Mouse (Mus musculus): ENCODE results near the gene Syngr4.

DNA sequence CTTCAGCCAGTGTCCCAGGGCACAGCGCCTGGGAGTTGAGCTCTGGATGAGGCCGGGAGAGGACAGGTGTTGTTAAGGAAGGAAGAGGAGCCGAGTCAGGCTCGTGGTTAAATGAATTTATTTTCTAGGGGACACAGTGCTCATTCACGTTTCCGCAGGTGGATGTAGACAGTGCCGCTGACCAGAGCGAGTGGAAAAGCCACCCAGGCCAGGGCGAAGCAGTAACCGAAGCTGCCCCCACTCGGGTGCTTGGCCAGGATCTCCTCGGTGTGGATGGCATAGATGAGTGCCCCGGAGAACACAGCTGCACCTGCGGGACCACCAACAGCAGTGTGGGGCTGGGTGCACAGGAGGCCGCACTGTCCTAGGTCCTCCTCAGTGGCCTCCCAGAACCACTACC lies 21.4 kb upstream of the Syngr4 start:
- TF ChIP-seq CTCF (IDR thresholded peaks at IDR 0.05; ENCODE audit: low read depth): no peak
- no peak for TF ChIP-seq EP300 (IDR thresholded peaks at IDR 0.05; ENCODE audit: low read depth)

Data from heart, postnatal 0 days (tissue).